Mouse (Mus musculus): ENCODE data around the gene Gab1. TPM values are rescaled to one million over a fixed set of nuclear protein-coding genes. Genes with fewer than 3 reads are reported as not detected.

Gene Gab1
- total RNA-seq, 2 experiments from 2014 or later = 11.6 to 11.9 TPM

DNA sequence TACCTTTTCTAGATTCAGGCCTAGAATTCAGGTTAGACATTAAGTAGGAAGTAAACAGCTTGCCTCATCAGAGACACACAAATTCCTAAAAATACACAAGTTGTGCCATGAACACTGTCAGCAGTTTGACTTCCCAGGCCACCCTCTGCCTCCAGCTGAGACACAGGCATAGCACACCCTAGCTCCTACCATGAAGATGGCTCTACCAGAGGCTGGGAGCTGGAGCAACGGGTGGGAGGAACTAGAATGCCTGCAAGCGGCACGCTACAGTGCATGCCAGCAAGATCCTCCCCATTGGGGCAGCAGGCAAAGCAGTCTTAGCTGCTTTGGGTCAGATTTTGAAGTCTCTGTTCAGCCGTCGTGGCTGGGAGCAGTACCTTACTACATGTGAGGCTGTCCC lies 57.1 kb downstream of the Gab1 start:
- DNase-seq (ENCODE audit: extremely low spot score in 1 of 2, low spot score in 2 of 2) = no peak
- intact Hi-C loops (cut with DNase I) = no loop called here

- intact Hi-C loops (cut with DNase I) = no loop called here
- no peak for DNase-seq (ENCODE audit: extremely low spot score in 1 of 2, low spot score in 2 of 2)
These were observed 58.7 kb downstream of the Gab1 start for GRCm38 (mm10) chr8:80821367-80822225.

DNA sequence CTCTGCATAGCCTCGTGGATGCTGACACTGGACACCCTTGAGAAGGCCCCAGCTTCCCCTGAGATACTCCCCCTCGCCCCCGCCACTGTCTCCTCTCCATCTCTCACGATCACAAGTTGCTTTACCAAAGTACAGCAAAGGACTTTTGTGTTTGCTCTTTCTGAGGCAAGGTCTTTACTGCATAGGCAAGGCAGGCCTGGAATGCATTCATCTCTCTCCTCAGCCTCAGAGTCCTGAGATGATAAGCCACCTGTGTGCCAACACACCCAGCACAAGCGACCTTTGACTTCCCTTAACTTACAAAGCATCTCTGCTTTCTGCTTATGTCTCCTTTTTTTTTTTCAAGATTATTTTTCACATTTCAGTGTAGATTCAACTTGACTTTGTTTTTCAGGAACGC lies 61.3 kb downstream of the Gab1 start:
- no peak for DNase-seq (ENCODE audit: extremely low spot score in 1 of 2, low spot score in 2 of 2)
- intact Hi-C loops (cut with DNase I) = no loop called here

DNA sequence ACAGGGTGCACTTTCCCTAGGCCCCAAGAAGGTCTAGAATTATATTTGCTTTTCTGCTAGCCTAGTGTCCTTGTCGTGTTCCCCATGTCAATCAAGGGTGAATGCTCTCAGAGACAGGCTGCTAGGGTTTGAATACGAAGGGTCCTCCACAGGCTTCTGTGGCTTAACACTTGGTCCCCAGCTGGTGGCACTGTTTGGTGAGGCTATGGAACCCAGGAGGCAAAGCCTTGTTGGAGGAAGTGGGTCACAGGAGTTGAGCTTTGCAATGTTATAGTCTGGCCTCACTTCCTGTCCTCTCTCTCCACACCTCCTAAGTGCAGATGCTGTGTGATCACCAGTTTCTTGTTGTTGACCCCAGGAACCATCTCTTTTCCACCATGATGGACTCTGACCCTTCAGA lies 63.3 kb downstream of the Gab1 start:
- intact Hi-C loops (cut with DNase I) = no loop called here
- DNase-seq (ENCODE audit: extremely low spot score in 1 of 2, low spot score in 2 of 2) = no peak

DNA sequence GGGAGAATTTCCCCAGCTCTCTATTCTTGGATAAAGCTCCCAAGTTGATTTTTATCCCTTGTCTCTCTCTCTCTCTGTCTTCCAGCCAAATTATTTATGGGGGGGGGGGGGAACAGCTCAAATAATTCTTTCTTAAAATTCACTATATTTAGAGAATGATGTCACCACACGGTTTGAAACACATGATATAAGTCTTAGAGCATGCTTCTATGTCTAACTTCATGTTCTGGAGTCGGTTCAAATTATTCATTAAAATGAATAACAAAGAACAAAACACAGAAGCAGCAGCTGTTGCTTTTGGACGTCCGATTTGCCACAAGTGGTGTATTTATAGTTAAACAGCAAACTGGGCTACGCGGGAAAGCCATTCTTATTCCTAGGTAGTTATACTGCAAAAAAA lies 65.1 kb downstream of the Gab1 start:
- no peak for DNase-seq (ENCODE audit: extremely low spot score in 1 of 2, low spot score in 2 of 2)
- intact Hi-C loops (cut with DNase I) = no loop called here

DNA sequence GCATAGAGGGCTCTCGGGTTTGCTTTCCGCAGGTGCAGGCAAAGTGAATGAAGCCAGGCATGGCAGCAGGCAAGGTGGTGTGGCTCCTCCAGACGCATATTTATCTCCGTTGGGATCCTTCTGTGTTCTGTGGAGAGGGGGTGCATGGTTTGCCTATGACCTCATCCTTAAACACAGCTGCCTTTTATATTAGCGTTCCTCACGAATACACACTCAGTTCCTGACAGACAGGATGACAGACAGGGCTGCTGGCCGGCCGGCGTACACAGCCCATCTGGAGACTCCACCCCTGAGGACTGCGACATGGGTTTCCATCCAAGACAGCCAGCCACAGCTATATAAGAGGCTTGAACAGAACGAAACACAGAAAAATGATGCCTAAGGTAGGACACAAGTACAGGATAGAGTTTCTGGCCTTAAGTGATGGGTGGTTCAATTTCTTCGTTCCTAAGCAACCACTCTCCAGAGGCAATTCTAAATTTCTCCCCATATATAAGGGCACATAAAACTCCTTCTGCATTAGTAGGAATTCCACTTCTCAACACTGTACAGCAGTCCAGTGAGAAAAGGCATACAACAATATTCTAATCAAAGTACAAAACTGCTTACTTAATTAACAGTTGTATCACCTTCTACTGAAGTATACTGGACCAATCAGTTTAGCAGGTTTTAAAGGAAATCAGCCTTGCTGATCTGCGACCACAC lies 66.1 kb downstream of the Gab1 start:
- peak in 1 of 2 experiments; percentile 32 for DNase-seq (ENCODE audit: extremely low spot score in 1 of 2, low spot score in 2 of 2)
- intact Hi-C loops (cut with DNase I) = no loop called here

- peak in 1 of 2 experiments; percentile 41 for DNase-seq (ENCODE audit: extremely low spot score in 1 of 2, low spot score in 2 of 2)
- intact Hi-C loops (cut with DNase I) = no loop called here
These were observed 66.9 kb downstream of the Gab1 start for GRCm38 (mm10) chr8:80813439-80813838.

DNA sequence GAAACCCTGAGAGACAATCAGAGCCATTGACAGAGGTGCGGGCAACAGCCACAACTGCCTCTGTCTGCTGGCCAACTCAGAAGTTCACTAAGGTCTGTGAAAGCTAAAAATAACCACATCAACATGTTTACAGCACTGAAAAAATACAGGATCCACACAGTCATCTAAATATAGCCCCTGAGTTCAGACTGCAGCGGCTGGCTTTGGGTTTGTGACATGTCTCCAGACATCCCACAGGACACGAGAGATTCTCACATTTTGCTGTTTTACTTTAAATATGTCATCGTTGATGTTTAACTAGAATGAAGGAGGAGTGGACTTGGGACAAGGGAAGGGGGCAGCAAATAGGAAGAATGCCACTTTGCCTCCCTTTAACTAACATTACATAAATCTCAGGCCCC lies 68.7 kb downstream of the Gab1 start:
- intact Hi-C loops (cut with DNase I) = no loop called here
- DNase-seq (ENCODE audit: extremely low spot score in 1 of 2, low spot score in 2 of 2) = no peak

- no peak for DNase-seq (ENCODE audit: extremely low spot score in 1 of 2, low spot score in 2 of 2)
- intact Hi-C loops (cut with DNase I) = no loop called here
These were observed 69.4 kb downstream of the Gab1 start for GRCm38 (mm10) chr8:80810916-80811315.

DNA sequence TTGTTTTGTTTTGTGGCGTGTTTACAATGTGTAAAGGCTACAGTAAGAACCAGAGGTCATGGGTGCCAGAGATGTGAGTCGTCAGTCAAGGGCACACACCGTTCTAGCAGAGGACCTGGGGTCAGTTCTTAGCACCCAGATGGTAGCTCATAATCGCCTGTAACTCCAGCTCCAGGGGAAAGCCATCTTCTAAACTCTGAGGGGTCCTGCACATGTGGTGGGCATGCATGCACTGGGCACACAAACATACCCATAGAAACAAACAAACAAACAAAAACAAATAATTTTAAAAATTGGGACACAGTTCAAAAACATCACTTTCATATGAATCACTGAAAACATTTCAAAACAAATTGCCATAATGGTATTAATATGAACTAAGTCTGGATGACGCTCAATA lies 69.9 kb downstream of the Gab1 start:
- no peak for DNase-seq (ENCODE audit: extremely low spot score in 1 of 2, low spot score in 2 of 2)
- intact Hi-C loops (cut with DNase I) = no loop called here

DNA sequence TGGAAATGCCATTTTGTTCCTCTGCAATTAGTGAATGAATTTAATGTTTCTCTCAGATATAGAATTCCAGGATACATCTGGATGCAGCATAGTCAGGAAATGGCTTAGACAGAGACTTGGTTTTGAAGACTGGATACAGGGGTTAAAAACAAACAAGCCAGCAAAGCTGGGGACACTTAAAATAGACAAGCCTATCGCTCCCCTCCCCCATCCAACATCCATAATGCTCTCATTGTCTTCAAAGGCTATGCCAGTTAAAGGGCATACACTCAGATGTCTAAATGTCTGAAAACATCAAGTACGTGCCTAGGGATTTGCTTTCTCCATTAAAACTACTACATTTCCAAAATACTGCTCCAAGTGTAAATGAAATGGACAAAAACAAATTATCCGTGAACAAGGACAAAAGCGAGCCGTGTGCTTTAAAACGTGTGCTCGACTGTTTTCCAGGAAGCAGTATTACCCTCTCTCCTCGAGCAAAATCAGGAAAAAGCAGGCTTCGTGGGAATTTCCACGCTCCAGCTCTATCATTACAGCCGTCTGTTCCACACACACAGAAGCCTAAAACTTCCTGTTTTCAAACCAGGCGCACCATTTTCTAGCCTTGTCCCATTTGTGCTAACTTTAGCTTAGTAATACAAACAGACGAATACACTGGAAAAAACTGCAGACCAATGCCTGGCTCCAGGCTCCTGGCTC lies 72.4 kb downstream of the Gab1 start:
- peak in 1 of 2 experiments; percentile 26 for DNase-seq (ENCODE audit: extremely low spot score in 1 of 2, low spot score in 2 of 2)
- intact Hi-C loops (cut with DNase I) = no loop called here

- intact Hi-C loops (cut with DNase I) = no loop called here
- DNase-seq (ENCODE audit: extremely low spot score in 1 of 2, low spot score in 2 of 2) = no peak
These were observed 76.2 kb downstream of the Gab1 start for GRCm38 (mm10) chr8:80804066-80804619.

GRCm38 (mm10) chr8:80798778-80799177 lies 81.5 kb downstream of the Gab1 start:
- DNase-seq (ENCODE audit: extremely low spot score in 1 of 2, low spot score in 2 of 2) = no peak

DNA sequence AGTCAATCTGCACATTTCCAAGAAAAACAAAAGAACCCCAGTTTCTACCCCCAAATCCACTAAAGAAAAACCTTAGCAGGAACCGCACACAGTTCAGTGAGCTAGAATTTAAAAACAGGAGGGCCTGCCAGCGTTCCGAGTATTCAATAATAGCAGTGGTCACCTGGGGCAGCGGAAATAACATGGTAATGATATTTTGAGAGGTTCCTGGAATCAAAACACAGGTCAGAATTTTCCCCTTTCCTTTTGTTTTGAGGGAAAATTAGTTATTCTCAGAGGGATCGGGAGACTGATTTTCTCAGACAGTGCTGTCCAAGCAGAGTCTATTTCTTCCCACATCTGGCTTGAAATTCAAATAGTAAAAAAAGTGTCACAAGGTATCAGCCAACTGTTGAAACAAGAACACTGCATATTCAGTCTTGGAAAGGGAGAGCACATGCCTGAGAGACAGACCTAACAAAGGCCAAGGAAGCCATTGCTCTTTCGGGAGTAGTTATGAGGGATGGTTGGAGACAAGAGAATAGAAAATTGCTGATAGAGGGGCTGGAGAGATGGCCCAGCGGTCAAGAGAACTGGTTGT lies 82.0 kb downstream of the Gab1 start:
- DNase-seq (ENCODE audit: extremely low spot score in 1 of 2, low spot score in 2 of 2) = no peak

More at GRCm38 (mm10) chr8:80798778-80799177, 81.5 kb downstream of the Gab1 start:
- intact Hi-C loops (cut with DNase I) = no loop called here

GRCm38 (mm10) chr8:80796070-80796469 lies 84.2 kb downstream of the Gab1 start:
- DNase-seq (ENCODE audit: extremely low spot score in 1 of 2, low spot score in 2 of 2) = no peak
- intact Hi-C loops (cut with DNase I) = no loop called here

More for the DNA sequence above, 82.0 kb downstream of the Gab1 start:
- intact Hi-C loops (cut with DNase I) = no loop called here

GRCm38 (mm10) chr8:80794585-80795509 lies 85.5 kb downstream of the Gab1 start:
- intact Hi-C loops (cut with DNase I) = no loop called here
- DNase-seq (ENCODE audit: extremely low spot score in 1 of 2, low spot score in 2 of 2) = no peak

DNA sequence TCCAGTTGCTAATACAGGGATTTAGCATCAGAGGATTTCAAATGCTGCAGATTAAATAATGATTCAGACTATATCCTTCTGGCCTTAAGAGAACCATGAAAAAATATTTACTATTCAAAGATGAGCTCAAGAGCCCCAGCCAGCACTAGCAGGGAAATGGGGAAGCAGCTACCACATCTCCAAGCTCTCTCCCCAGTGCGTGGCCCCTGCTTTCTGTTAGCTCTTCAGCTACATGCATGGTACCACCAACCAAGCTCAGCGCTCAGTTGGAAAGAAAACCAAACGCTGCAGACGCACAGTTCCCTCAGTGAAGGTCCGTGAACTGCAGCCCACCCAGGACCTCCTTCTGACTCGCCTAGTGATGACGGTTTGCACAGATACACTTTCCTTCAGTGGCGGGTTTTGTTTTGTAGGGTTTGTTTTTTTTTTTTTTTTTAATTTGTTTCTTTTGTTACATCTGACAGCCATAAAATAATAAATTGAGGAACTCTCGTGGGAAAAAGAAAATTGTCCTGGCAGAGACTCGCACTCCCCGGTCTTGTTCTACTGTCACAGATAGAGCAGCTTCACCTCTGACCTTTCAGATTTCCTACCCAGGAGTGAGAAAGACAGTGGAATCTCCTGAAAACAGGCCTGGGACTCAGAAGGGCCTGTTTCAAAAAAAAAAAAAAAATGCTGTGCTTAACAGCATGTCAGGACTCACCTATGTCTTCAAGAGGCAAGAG lies 86.4 kb downstream of the Gab1 start:
- DNase-seq (ENCODE audit: extremely low spot score in 1 of 2, low spot score in 2 of 2) = no peak
- intact Hi-C loops (cut with DNase I) = no loop called here

All from left cerebral cortex, postnatal 10 days (tissue).